Mouse (Mus musculus) spleen, adult 2 months (tissue): ENCODE results near the gene Dpep2nb.

Experiments
- CTCF ChIP-seq: fragments of 200-500 bp; IDR thresholded peaks from 2 replicates; pipeline ENCODE4 v1.5.1; 2011; ENCODE audit warnings: mild to moderate bottlenecking, inconsistent platforms; ENCODE audit not compliant: insufficient read depth, insufficient read length, insufficient replicate concordance; ENCODE audit errors: extremely low read depth
- POLR2A ChIP-seq: fragments of 200-500 bp; IDR thresholded peaks from 2 replicates; pipeline ENCODE4 v1.6.1; 2011; ENCODE audit warnings: low read depth, low read length, inconsistent platforms

- TF ChIP-seq POLR2A (no peak), CTCF (no peak)
Measured at GRCm38 (mm10) chr8:106046872-106047559, 41.2 kb upstream of the Dpep2nb start.
